Mouse (Mus musculus) limb, embryonic 11.5 days (tissue): ENCODE data around the gene Actr3b. TPM values are rescaled to one million over a fixed set of nuclear protein-coding genes. Genes with fewer than 3 reads are reported as not detected.
"Not testable (repeated sequence)": the region's sequence is repeated elsewhere in the genome, so short reads cannot be mapped to it uniquely, and the experiment has no call there.

Source experiments
- ATAC-seq: fragments of 200-750 bp; cut with Nextera tagmentation; 2 replicates; pipeline ENCODE4 v1.8.0; 2017; ENCODE audit warnings: low read depth; ENCODE audit not compliant: insufficient number of reproducible peaks, low FRiP score, low TSS enrichment
- DNase-seq: peaks from one replicate; pipeline ENCODE4 v3.0.0-alpha.2; 2015; ENCODE audit warnings: low spot score
- H3K27ac ChIP-seq: fragments of 300-500 bp; sonication (generic); replicated peaks from 2 replicates; pipeline ENCODE4 v1.5.1; 2014; ENCODE audit warnings: low read depth, mild to moderate bottlenecking, low read length
- H3K27me3 ChIP-seq: fragments of 300-500 bp; sonication (generic); 2 replicates; pipeline ENCODE4 v1.6.1; 2014; ENCODE audit warnings: mild to moderate bottlenecking, low read length, mixed read lengths; ENCODE audit not compliant: control insufficient read depth, insufficient read depth
- H3K36me3 ChIP-seq: fragments of 300-500 bp; sonication (generic); 2 replicates; pipeline ENCODE4 v1.6.1; 2014; ENCODE audit warnings: mild to moderate bottlenecking, low read length, moderate library complexity, mixed read lengths; ENCODE audit not compliant: control insufficient read depth, insufficient read depth
- H3K4me1 ChIP-seq: fragments of 300-500 bp; sonication (generic); 2 replicates; pipeline ENCODE4 v1.6.1; 2014; ENCODE audit warnings: low read length, mixed read lengths; ENCODE audit not compliant: control insufficient read depth, insufficient read depth
- H3K4me2 ChIP-seq: fragments of 300-500 bp; sonication (generic); 2 replicates; pipeline ENCODE4 v1.6.1; 2014; ENCODE audit warnings: low read depth, mild to moderate bottlenecking, moderate library complexity; ENCODE audit not compliant: severe bottlenecking
- H3K4me3 ChIP-seq: fragments of 300-500 bp; sonication (generic); 2 replicates; pipeline ENCODE4 v1.5.1; 2014; ENCODE audit warnings: low read depth, low read length
- H3K9ac ChIP-seq: fragments of 300-500 bp; sonication (generic); 2 replicates; pipeline ENCODE4 v1.6.1; 2014; ENCODE audit warnings: mild to moderate bottlenecking, low read length
- H3K9me3 ChIP-seq: fragments of 300-500 bp; sonication (generic); 2 replicates; pipeline ENCODE4 v1.6.1; 2016; ENCODE audit warnings: low read length; ENCODE audit not compliant: control insufficient read depth
- WGBS: fragments of 180-500 bp; shearing (Covaris S2); extraction: QIAGEN DNeasy Blood & Tissue Kit; methylation state at CpG from one replicate; pipeline ENCODE4 v1.1.7; 2014; 5-methylcytosine and 5-hydroxymethylcytosine counted together
- polyA plus RNA-seq: library from polyadenylated mRNA; unstranded; fragments of >200 nt; fragmentation: Nextera tagmentation; extraction: Ambion mirVana; gene quantifications from 2 replicates; pipeline ENCODE4 v1.2.1, GENCODE M21; 2014

The Actr3b gene
- polyA plus RNA-seq, 1 experiment from 2014 or later, result 3.2 TPM

GRCm38 (mm10) chr5:25848058-25848457 lies 88.3 kb downstream of the Actr3b start:
- no peak overlapping the region for H3K4me3 ChIP-seq
- ATAC-seq (no peak), DNase-seq (peak; percentile 73)
- no peaks in the 10 kb centered on the region for H3K9me3 ChIP-seq
- no peak overlapping the region for H3K4me2 ChIP-seq
- no peak overlapping the region for H3K27ac ChIP-seq
- H3K4me1 ChIP-seq, result no peaks in the 10 kb centered on the region
- no peak overlapping the region for H3K9ac ChIP-seq
- WGBS, result 50% methylated on average over 9 of the region's 9 CpGs
- H3K27me3 ChIP-seq, result no peaks in the 10 kb centered on the region
- no peaks in the 10 kb centered on the region for H3K36me3 ChIP-seq

GRCm38 (mm10) chr5:25866201-25866600 lies 106.4 kb downstream of the Actr3b start:
- Histone ChIP-seq H3K9me3 (no peaks in the 10 kb centered on the region), H3K4me1 (no peaks in the 10 kb centered on the region; the same call in 1 of the 2 replicates), H3K27ac (no peak overlapping the region), H3K9ac (no peak overlapping the region), H3K36me3 (no peaks in the 10 kb centered on the region), H3K27me3 (no peaks in the 10 kb centered on the region), H3K4me3 (no peak overlapping the region), H3K4me2 (no peak overlapping the region)
- 83% methylated on average over 3 of the region's 3 CpGs for WGBS
- DNase-seq (no peak), ATAC-seq (no peak)

GRCm38 (mm10) chr5:25869880-25870279 lies 110.1 kb downstream of the Actr3b start:
- Histone ChIP-seq H3K9me3 (no peaks in the 10 kb centered on the region), H3K4me2 (no peak overlapping the region), H3K4me3 (no peak overlapping the region), H3K27ac (no peak overlapping the region), H3K4me1 (no peaks in the 10 kb centered on the region; the same call in 1 of the 2 replicates), H3K9ac (no peak overlapping the region), H3K36me3 (no peaks in the 10 kb centered on the region), H3K27me3 (no peaks in the 10 kb centered on the region)
- peak; percentile 23 for DNase-seq
- 64% methylated on average over 8 of the region's 8 CpGs for WGBS
- no peak for ATAC-seq

- WGBS, result 57% methylated on average over 3 of the region's 3 CpGs
- no peak overlapping the region for H3K27ac ChIP-seq
- H3K4me1 ChIP-seq, result no peaks in the 10 kb centered on the region; the same call in 1 of the 2 replicates
- no peaks in the 10 kb centered on the region for H3K9me3 ChIP-seq
- H3K9ac ChIP-seq, result no peak overlapping the region
- no peak overlapping the region for H3K4me2 ChIP-seq
- H3K27me3 ChIP-seq, result no peaks in the 10 kb centered on the region
- H3K4me3 ChIP-seq, result no peak overlapping the region
- no peaks in the 10 kb centered on the region for H3K36me3 ChIP-seq
- DNase-seq (no peak), ATAC-seq (no peak)
These were observed 110.8 kb downstream of the Actr3b start for GRCm38 (mm10) chr5:25870632-25871031.

GRCm38 (mm10) chr5:25871342-25872023 lies 111.7 kb downstream of the Actr3b start:
- H3K4me2 ChIP-seq, result no peak overlapping the region
- no peak for DNase-seq
- no peak overlapping the region for H3K4me3 ChIP-seq
- H3K27ac ChIP-seq, result no peak overlapping the region
- no peaks in the 10 kb centered on the region for H3K9me3 ChIP-seq
- no peak overlapping the region for H3K9ac ChIP-seq
- ATAC-seq, result no peak
- no peaks in the 10 kb centered on the region for H3K27me3 ChIP-seq
- no peaks in the 10 kb centered on the region; the same call in 1 of the 2 replicates for H3K4me1 ChIP-seq
- 92% methylated on average over 12 of the region's 12 CpGs for WGBS
- H3K36me3 ChIP-seq, result no peaks in the 10 kb centered on the region

GRCm38 (mm10) chr5:25873046-25873445 lies 113.2 kb downstream of the Actr3b start:
- no peak overlapping the region for H3K4me3 ChIP-seq
- no peak overlapping the region for H3K4me2 ChIP-seq
- no peaks in the 10 kb centered on the region for H3K27me3 ChIP-seq
- H3K9ac ChIP-seq, result no peak overlapping the region
- H3K9me3 ChIP-seq, result no peaks in the 10 kb centered on the region
- ATAC-seq (no peak), DNase-seq (no peak)
- H3K36me3 ChIP-seq, result no peaks in the 10 kb centered on the region
- 74% methylated on average over 2 of the region's 2 CpGs for WGBS
- H3K27ac ChIP-seq, result no peak overlapping the region
- no peaks in the 10 kb centered on the region; the same call in 1 of the 2 replicates for H3K4me1 ChIP-seq

- not testable (repeated sequence) for H3K4me2 ChIP-seq, ATAC-seq, DNase-seq, H3K4me3 ChIP-seq, H3K9me3 ChIP-seq, H3K36me3 ChIP-seq, H3K27ac ChIP-seq, H3K9ac ChIP-seq, H3K4me1 ChIP-seq, H3K27me3 ChIP-seq
These were observed 116.1 kb downstream of the Actr3b start for GRCm38 (mm10) chr5:25875927-25876326.

- no peaks in the 10 kb centered on the region for H3K36me3 ChIP-seq
- ATAC-seq, result no peak
- no peak overlapping the region for H3K4me3 ChIP-seq
- WGBS, result 76% methylated on average over 5 of the region's 5 CpGs
- no peak overlapping the region for H3K27ac ChIP-seq
- H3K4me1 ChIP-seq, result no peaks in the 10 kb centered on the region
- no peak overlapping the region for H3K4me2 ChIP-seq
- H3K9me3 ChIP-seq, result no peaks in the 10 kb centered on the region
- H3K9ac ChIP-seq, result no peak overlapping the region
- no peaks in the 10 kb centered on the region for H3K27me3 ChIP-seq
- DNase-seq, result no peak
These were observed 117.5 kb downstream of the Actr3b start for GRCm38 (mm10) chr5:25877281-25877680.

- Histone ChIP-seq H3K27me3 (no peaks in the 10 kb centered on the region), H3K9me3 (no peaks in the 10 kb centered on the region), H3K27ac (no peak overlapping the region), H3K4me2 (no peak overlapping the region), H3K4me1 (no peaks in the 10 kb centered on the region), H3K9ac (no peak overlapping the region), H3K4me3 (no peak overlapping the region), H3K36me3 (no peaks in the 10 kb centered on the region)
- no peak for ATAC-seq
- 85% methylated on average over 3 of the region's 3 CpGs for WGBS
- DNase-seq, result no peak
These were observed 118.2 kb downstream of the Actr3b start for GRCm38 (mm10) chr5:25877996-25878395.
